ENCODE assay signal across 1 mouse cellular context in the genomic region with DNA sequence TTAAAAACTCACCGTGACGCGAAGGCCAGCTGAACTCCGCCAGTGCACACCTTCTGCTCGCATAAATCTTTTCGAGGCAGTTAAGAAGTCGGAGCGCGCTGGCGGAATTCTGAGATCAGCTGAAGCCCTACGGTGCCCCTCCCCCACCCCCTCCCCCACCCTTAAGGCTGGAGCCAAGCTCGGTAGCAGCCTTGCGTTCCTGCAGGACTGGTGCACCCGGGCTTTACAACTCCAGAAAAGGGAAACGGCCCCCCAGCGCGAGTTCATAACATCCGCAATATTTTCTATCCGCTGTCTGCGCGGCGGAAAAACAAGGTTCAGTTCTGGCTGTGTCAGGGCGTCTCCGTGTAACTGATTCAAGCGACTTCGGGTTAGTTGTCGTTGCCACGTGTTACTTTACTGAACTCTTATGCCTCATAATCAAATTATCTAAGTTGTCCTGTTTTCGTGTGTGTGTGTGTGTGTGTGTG.
A peak's percentile ranks its signal among the peaks of the same experiment; 100 is the strongest.
TF ChIP-seq lines count a peak whose summit lies in the region.

TSS of gene Tgif1 (minus strand) at position 111 of the 470 bp plus-strand sequence.

TF ChIP-seq in CH12.LX, 34 proteins besides CTCF, POLR2A, EP300 and RAD21 (continued from another document):
- TF ChIP-seq MAZ (IDR thresholded peaks at IDR 0.05; ENCODE audit: low read depth, low read length) (no peak), PAX5 (IDR thresholded peaks at IDR 0.05; ENCODE audit: low read length) (no peak), MEF2A (IDR thresholded peaks at IDR 0.05; ENCODE audit: borderline replicate concordance, low read depth, low read length) (no peak), SMC3 (IDR thresholded peaks at IDR 0.05; ENCODE audit: low read depth, low read length) (no peak), UBTF (IDR thresholded peaks at IDR 0.05; ENCODE audit: low read depth, low read length) (no peak), GABPA (IDR thresholded peaks at IDR 0.05; ENCODE audit: insufficient replicate concordance, low read depth, low read length) (no peak), TBP (conservative IDR thresholded peaks at IDR 0.05; ENCODE audit: low read depth, low read length) (peak; percentile 45; the same call in 1 of the 2 replicates), ELF1 (IDR thresholded peaks at IDR 0.05; ENCODE audit: low read depth, low read length) (no peak), E2F4 (IDR thresholded peaks at IDR 0.05; ENCODE audit: insufficient replicate concordance, low read depth, low read length) (no peak), JUND (conservative IDR thresholded peaks at IDR 0.05; ENCODE audit: low read depth, low read length) (no peak), RCOR1 (conservative IDR thresholded peaks at IDR 0.05; ENCODE audit: low read depth, low read length) (no peak), BHLHE40 (IDR thresholded peaks at IDR 0.05; ENCODE audit: low read depth, low read length) (no peak; the same call in 1 of the 2 replicates), ZKSCAN1 (IDR thresholded peaks at IDR 0.05; ENCODE audit: borderline replicate concordance, low read depth, low read length) (no peak)
TF ChIP-seq in CH12.LX: peak in this region for 8.
